Mouse (Mus musculus): ENCODE results near the gene H2-T3.

DNA sequence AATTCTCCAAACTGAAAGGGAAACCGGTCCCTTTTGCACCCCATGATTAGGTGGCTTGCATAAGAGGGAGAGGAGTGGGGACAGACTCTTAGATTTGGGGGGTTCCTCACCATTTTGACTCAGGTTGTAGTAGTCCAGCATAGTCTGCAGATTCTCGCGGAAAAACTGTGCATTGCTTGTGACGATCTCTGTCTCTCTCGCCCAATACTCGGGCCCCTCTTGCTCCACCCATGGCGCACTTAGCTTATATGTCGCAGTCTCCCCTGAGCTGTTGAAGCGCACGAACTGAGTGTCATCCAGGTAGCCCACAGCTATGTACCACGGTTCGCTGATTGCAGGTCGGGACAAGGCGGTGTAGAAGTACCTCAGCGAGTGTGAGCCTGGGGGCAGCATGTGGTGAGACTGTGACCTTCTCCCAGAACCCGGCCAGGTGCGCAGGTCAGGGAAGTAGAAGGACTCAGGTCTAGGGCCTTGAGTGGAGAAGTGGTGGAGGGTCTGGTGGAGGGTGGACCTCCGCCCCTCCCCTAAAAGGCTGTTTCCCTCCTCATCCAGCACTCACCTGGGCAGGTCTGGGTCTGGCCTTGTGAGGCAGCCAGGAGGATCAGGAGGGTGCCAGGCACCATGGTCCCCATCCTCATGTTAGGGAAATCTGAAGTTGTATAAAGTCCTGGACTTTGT is 457 bp downstream of the H2-T3 start:
- TF ChIP-seq CTCF (IDR thresholded peaks at IDR 0.05; ENCODE audit: low read depth) (no peak), EP300 (IDR thresholded peaks at IDR 0.05; ENCODE audit: low read depth) (no peak)
